Mouse (Mus musculus) neural tube, embryonic 15.5 days (tissue): Measurements from ENCODE around the gene Pi4k2a. TPM values are rescaled to one million over a fixed set of nuclear protein-coding genes. Genes with fewer than 3 reads are reported as not detected.
A peak's percentile ranks its signal among the peaks of the same experiment; 100 is the strongest.

ENCODE experiments used
- ATAC-seq: fragments of 200-750 bp; cut with Nextera tagmentation; 2 replicates; pipeline ENCODE4 v1.8.0; 2017; ENCODE audit warnings: mild to moderate bottlenecking, moderate TSS enrichment, moderate library complexity; ENCODE audit not compliant: low FRiP score
- H3K27ac ChIP-seq: fragments of 300-500 bp; sonication (generic); replicated peaks from 2 replicates; pipeline ENCODE4 v1.5.1; 2015; ENCODE audit warnings: mild to moderate bottlenecking, inconsistent platforms
- H3K27me3 ChIP-seq: fragments of 300-500 bp; sonication (generic); replicated peaks from 2 replicates; pipeline ENCODE4 v1.6.1; 2015; ENCODE audit warnings: inconsistent platforms
- H3K36me3 ChIP-seq: fragments of 300-500 bp; sonication (generic); 2 replicates; pipeline ENCODE4 v1.6.1; 2015; ENCODE audit warnings: inconsistent platforms
- H3K4me1 ChIP-seq: fragments of 300-500 bp; sonication (generic); 2 replicates; pipeline ENCODE4 v1.6.1; 2015; ENCODE audit warnings: inconsistent platforms
- H3K4me2 ChIP-seq: fragments of 300-500 bp; sonication (generic); 2 replicates; pipeline ENCODE4 v1.6.1; 2015; ENCODE audit warnings: inconsistent platforms, mild to moderate bottlenecking, moderate library complexity
- H3K4me3 ChIP-seq: fragments of 300-500 bp; sonication (generic); replicated peaks from 2 replicates; pipeline ENCODE4 v1.5.1; 2015; ENCODE audit warnings: mild to moderate bottlenecking, inconsistent platforms
- H3K9ac ChIP-seq: fragments of 300-500 bp; sonication (generic); replicated peaks from 2 replicates; pipeline ENCODE4 v1.6.1; 2015; ENCODE audit warnings: mild to moderate bottlenecking, inconsistent platforms
- H3K9me3 ChIP-seq: fragments of 300-500 bp; sonication (generic); replicated peaks from 2 replicates; pipeline ENCODE4 v1.6.1; 2016; ENCODE audit warnings: inconsistent platforms
- WGBS: fragments of 180-500 bp; shearing (Covaris S2); methylation state at CpG from one replicate; pipeline ENCODE4 v1.1.7; 2015; ENCODE audit warnings: mixed read lengths; 5-methylcytosine and 5-hydroxymethylcytosine counted together
- polyA plus RNA-seq: library from polyadenylated mRNA; unstranded; fragments of >200 nt; fragmentation: Nextera tagmentation; extraction: Ambion mirVana; gene quantifications from 2 replicates; pipeline ENCODE4 v1.2.1, GENCODE M21; 2015

The Pi4k2a gene
- polyA plus RNA-seq, 1 experiment from 2014 or later = 33.5 TPM

- Histone ChIP-seq H3K4me2 (no peak overlapping the region), H3K9me3 (no peaks in the 10 kb centered on the region)
Measured at GRCm38 (mm10) chr19:42125501-42126218, 35.4 kb downstream of the Pi4k2a start.

GRCm38 (mm10) chr19:42126219-42126605 lies 35.9 kb downstream of the Pi4k2a start:
- H3K27me3 ChIP-seq = peaks cover 9% of the 10 kb centered on the region
- H3K36me3 ChIP-seq = peaks cover 31% of the 10 kb centered on the region
- peaks cover 24% of the 10 kb centered on the region for H3K4me1 ChIP-seq
- no peak overlapping the region for H3K9ac ChIP-seq
- no peak overlapping the region for H3K4me2 ChIP-seq
- H3K9me3 ChIP-seq = no peaks in the 10 kb centered on the region
- ATAC-seq = no peak
- H3K4me3 ChIP-seq = no peak overlapping the region
- no peak overlapping the region for H3K27ac ChIP-seq
- WGBS = 90% methylated on average over 6 of the region's 6 CpGs

More at GRCm38 (mm10) chr19:42125501-42126218, 35.4 kb downstream of the Pi4k2a start:
- H3K9ac ChIP-seq = no peak overlapping the region
- no peak overlapping the region for H3K4me3 ChIP-seq
- WGBS = 75% methylated on average over 11 of the region's 11 CpGs
- no peak overlapping the region for H3K27ac ChIP-seq
- ATAC-seq = no peak
- peaks cover 24% of the 10 kb centered on the region for H3K4me1 ChIP-seq
- H3K27me3 ChIP-seq = peaks cover 9% of the 10 kb centered on the region
- peaks cover 36% of the 10 kb centered on the region for H3K36me3 ChIP-seq

- H3K4me3 ChIP-seq = no peak overlapping the region
- peaks cover 24% of the 10 kb centered on the region for H3K4me1 ChIP-seq
- H3K4me2 ChIP-seq = no peak overlapping the region
- H3K9me3 ChIP-seq = no peaks in the 10 kb centered on the region
- no peak overlapping the region for H3K27ac ChIP-seq
- H3K36me3 ChIP-seq = peaks cover 26% of the 10 kb centered on the region
- no peak overlapping the region for H3K9ac ChIP-seq
- ATAC-seq = no peak
- WGBS = 86% methylated on average over 5 of the region's 5 CpGs
- peaks cover 9% of the 10 kb centered on the region for H3K27me3 ChIP-seq
Measured at GRCm38 (mm10) chr19:42127024-42127423, 36.8 kb downstream of the Pi4k2a start.

- Histone ChIP-seq H3K36me3 (peaks cover 15% of the 10 kb centered on the region), H3K4me3 (peak overlapping the region; percentile 64), H3K27me3 (peaks cover 9% of the 10 kb centered on the region), H3K9ac (peak overlapping the region; percentile 70), H3K4me1 (peaks cover 24% of the 10 kb centered on the region), H3K27ac (peak overlapping the region; percentile 69), H3K4me2 (peak overlapping the region; percentile 98), H3K9me3 (no peaks in the 10 kb centered on the region)
- 5% methylated on average over 23 of the region's 23 CpGs for WGBS
- peak; percentile 15 for ATAC-seq
Measured at GRCm38 (mm10) chr19:42128052-42128740, 37.9 kb downstream of the Pi4k2a start.

- Histone ChIP-seq H3K4me1 (peaks cover 24% of the 10 kb centered on the region), H3K27me3 (peaks cover 9% of the 10 kb centered on the region), H3K27ac (peak within 1 kb of the TSS; percentile 69), H3K4me2 (peak within 1 kb of the TSS; percentile 98), H3K9ac (peak within 1 kb of the TSS; percentile 70), H3K4me3 (peak within 1 kb of the TSS; percentile 64), H3K36me3 (peaks cover 8% of the 10 kb centered on the region; the same call in 1 of the 2 replicates), H3K9me3 (no peaks in the 10 kb centered on the region)
- peak; percentile 97 for ATAC-seq
- WGBS = under 1% methylated on average over 54 of the region's 54 CpGs
Measured at GRCm38 (mm10) chr19:42128787-42129508, 38.7 kb downstream of the Pi4k2a start, which contains the start of gene Avpi1. Avpi1 (minus strand) TSS chr19:42129059.

- ATAC-seq = peak; percentile 29
- 8% methylated on average over 14 of the region's 14 CpGs for WGBS
- Histone ChIP-seq H3K36me3 (0 out of 2 replicates have a peak, but pooled peaks cover 3% of the 10 kb centered on the region), H3K27me3 (peaks cover 9% of the 10 kb centered on the region), H3K4me3 (peak overlapping the region; percentile 64), H3K4me1 (peaks cover 24% of the 10 kb centered on the region), H3K4me2 (peak overlapping the region; percentile 98), H3K27ac (peak overlapping the region; percentile 61), H3K9me3 (no peaks in the 10 kb centered on the region), H3K9ac (peak overlapping the region; percentile 70)
Measured at GRCm38 (mm10) chr19:42129509-42130293, 39.4 kb downstream of the Pi4k2a start.

- H3K4me3 ChIP-seq = no peak overlapping the region
- peaks cover 24% of the 10 kb centered on the region for H3K4me1 ChIP-seq
- H3K27ac ChIP-seq = no peak overlapping the region
- no peaks in the 10 kb centered on the region for H3K36me3 ChIP-seq
- no peak for ATAC-seq
- H3K9me3 ChIP-seq = no peaks in the 10 kb centered on the region
- no peak overlapping the region for H3K4me2 ChIP-seq
- H3K9ac ChIP-seq = no peak overlapping the region
- peaks cover 9% of the 10 kb centered on the region for H3K27me3 ChIP-seq
- WGBS = 36% methylated on average over 3 of the region's 3 CpGs
Measured at GRCm38 (mm10) chr19:42130294-42130606, 40.0 kb downstream of the Pi4k2a start.

GRCm38 (mm10) chr19:42131101-42131500 lies 40.8 kb downstream of the Pi4k2a start:
- Histone ChIP-seq H3K27ac (no peak overlapping the region), H3K4me3 (no peak overlapping the region), H3K9ac (no peak overlapping the region), H3K36me3 (no peaks in the 10 kb centered on the region), H3K27me3 (peaks cover 9% of the 10 kb centered on the region), H3K4me1 (peaks cover 24% of the 10 kb centered on the region), H3K9me3 (no peaks in the 10 kb centered on the region), H3K4me2 (no peak overlapping the region)
- WGBS = 58% methylated on average over 5 of the region's 5 CpGs
- ATAC-seq = no peak

- Histone ChIP-seq H3K27ac (no peak overlapping the region), H3K4me2 (no peak overlapping the region), H3K4me3 (no peak overlapping the region), H3K9me3 (no peaks in the 10 kb centered on the region), H3K9ac (no peak overlapping the region), H3K36me3 (no peaks in the 10 kb centered on the region), H3K4me1 (peaks cover 2% of the 10 kb centered on the region; the same call in 1 of the 2 replicates), H3K27me3 (no peaks in the 10 kb centered on the region)
- no peak for ATAC-seq
Measured at GRCm38 (mm10) chr19:42135070-42135469, 44.8 kb downstream of the Pi4k2a start.

GRCm38 (mm10) chr19:42136126-42136525 lies 45.9 kb downstream of the Pi4k2a start:
- no peaks in the 10 kb centered on the region for H3K36me3 ChIP-seq
- no peak overlapping the region for H3K9ac ChIP-seq
- no peak overlapping the region for H3K4me3 ChIP-seq
- ATAC-seq = no peak
- no peaks in the 10 kb centered on the region for H3K4me1 ChIP-seq
- H3K4me2 ChIP-seq = no peak overlapping the region
- H3K27ac ChIP-seq = no peak overlapping the region
- WGBS = 25% methylated on average over 5 of the region's 5 CpGs
- H3K9me3 ChIP-seq = no peaks in the 10 kb centered on the region
- no peaks in the 10 kb centered on the region for H3K27me3 ChIP-seq

GRCm38 (mm10) chr19:42137167-42137672 lies 47.0 kb downstream of the Pi4k2a start:
- no peaks in the 10 kb centered on the region for H3K36me3 ChIP-seq
- H3K4me1 ChIP-seq = no peaks in the 10 kb centered on the region
- H3K4me2 ChIP-seq = no peak overlapping the region
- H3K4me3 ChIP-seq = no peak overlapping the region
- no peaks in the 10 kb centered on the region for H3K27me3 ChIP-seq
- no peaks in the 10 kb centered on the region for H3K9me3 ChIP-seq
- ATAC-seq = no peak
- no peak overlapping the region for H3K27ac ChIP-seq
- H3K9ac ChIP-seq = no peak overlapping the region
- 92% methylated on average over 4 of the region's 4 CpGs for WGBS
